Mouse (Mus musculus) midbrain, postnatal 0 days (tissue): ENCODE measurements at regions not wholly inside any gene's neighbourhood (a gene's known extent, or its start where the extent isn't known, plus 50 kb on each side); places are given as distances from the start of the nearest gene placed in this dataset.

ENCODE experiments used
- ATAC-seq: fragments of 200-750 bp; cut with Nextera tagmentation; 2 replicates; pipeline ENCODE4 v1.8.0; 2017; ENCODE audit warnings: moderate number of reproducible peaks, mild to moderate bottlenecking, moderate TSS enrichment, moderate library complexity; ENCODE audit not compliant: low FRiP score
- DNase-seq: peaks from one replicate; pipeline ENCODE4 v3.0.0-alpha.2; 2015; ENCODE audit warnings: low spot score
- H3K27ac ChIP-seq: fragments of 300-500 bp; sonication (generic); 2 replicates; pipeline ENCODE4 v1.5.1; 2014; ENCODE audit warnings: low read depth, mild to moderate bottlenecking, low read length, mixed read lengths
- H3K27me3 ChIP-seq: fragments of 300-500 bp; sonication (generic); 2 replicates; pipeline ENCODE4 v1.6.1; 2014; ENCODE audit warnings: low read length, control low read depth, mixed read lengths; ENCODE audit not compliant: insufficient read depth
- H3K36me3 ChIP-seq: fragments of 300-500 bp; sonication (generic); 2 replicates; pipeline ENCODE4 v1.6.1; 2014; ENCODE audit warnings: low read length, control low read depth, mixed read lengths; ENCODE audit not compliant: insufficient read depth
- H3K4me1 ChIP-seq: fragments of 300-500 bp; sonication (generic); 2 replicates; pipeline ENCODE4 v1.6.1; 2014; ENCODE audit warnings: mild to moderate bottlenecking, control low read depth, antibody characterized with exemption, low read length, mixed read lengths; ENCODE audit not compliant: insufficient read depth
- H3K4me2 ChIP-seq: fragments of 300-500 bp; sonication (generic); 2 replicates; pipeline ENCODE4 v1.6.1; 2014; ENCODE audit warnings: low read depth, mild to moderate bottlenecking, low read length, mixed read lengths; ENCODE audit not compliant: poor library complexity, severe bottlenecking
- H3K4me3 ChIP-seq: fragments of 300-500 bp; sonication (generic); 2 replicates; pipeline ENCODE4 v1.5.1; 2014; ENCODE audit warnings: low read depth, mild to moderate bottlenecking, low read length, moderate library complexity
- H3K9ac ChIP-seq: fragments of 300-500 bp; sonication (generic); replicated peaks from 2 replicates; pipeline ENCODE4 v1.6.1; 2014; ENCODE audit warnings: mild to moderate bottlenecking, low read length, moderate library complexity, mixed read lengths; ENCODE audit not compliant: poor library complexity, severe bottlenecking
- H3K9me3 ChIP-seq: fragments of 300-500 bp; sonication (generic); 2 replicates; pipeline ENCODE4 v1.6.1; 2016; ENCODE audit warnings: low read length, control low read depth
- CTCF ChIP-seq: IDR thresholded peaks from 2 replicates; pipeline ENCODE4 v1.5.1; 2016; ENCODE audit warnings: antibody characterized with exemption, mild to moderate bottlenecking
- WGBS: fragments of 180-500 bp; shearing (Covaris S2); extraction: QIAGEN DNeasy Blood & Tissue Kit; methylation state at CpG from one replicate; pipeline ENCODE4 v1.1.7; 2014; 5-methylcytosine and 5-hydroxymethylcytosine counted together

GRCm38 (mm10) chr1:36015210-36015609 is 53.0 kb upstream of the Hs6st1 start:
- no peak for TF ChIP-seq CTCF
- Histone ChIP-seq H3K36me3 (no peaks in the 10 kb centered on the region), H3K9me3 (no peaks in the 10 kb centered on the region)

GRCm38 (mm10) chr1:36016566-36016965 is 51.6 kb upstream of the Hs6st1 start:
- Histone ChIP-seq H3K9ac (no peak overlapping the region), H3K4me1 (no peaks in the 10 kb centered on the region), H3K27me3 (no peaks in the 10 kb centered on the region), H3K9me3 (no peaks in the 10 kb centered on the region), H3K4me2 (no peak overlapping the region), H3K36me3 (no peaks in the 10 kb centered on the region), H3K27ac (no peak overlapping the region), H3K4me3 (no peak overlapping the region)
- TF ChIP-seq CTCF, result no peak
- ATAC-seq, result no peak
- WGBS, result 36% methylated on average over 4 of the region's 4 CpGs
- DNase-seq, result no peak

More at GRCm38 (mm10) chr1:36015210-36015609, 53.0 kb upstream of the Hs6st1 start:
- WGBS, result 92% methylated on average over 5 of the region's 5 CpGs
- no peak overlapping the region for H3K4me3 ChIP-seq
- no peak overlapping the region for H3K27ac ChIP-seq
- ATAC-seq (no peak), DNase-seq (no peak)
- H3K4me1 ChIP-seq, result no peaks in the 10 kb centered on the region
- H3K4me2 ChIP-seq, result no peak overlapping the region
- H3K9ac ChIP-seq, result no peak overlapping the region
- H3K27me3 ChIP-seq, result no peaks in the 10 kb centered on the region

- no peak for ATAC-seq
- Histone ChIP-seq H3K4me1 (no peaks in the 10 kb centered on the region), H3K9me3 (no peaks in the 10 kb centered on the region), H3K4me3 (no peak overlapping the region), H3K36me3 (no peaks in the 10 kb centered on the region), H3K27ac (no peak overlapping the region), H3K27me3 (no peaks in the 10 kb centered on the region), H3K9ac (no peak overlapping the region), H3K4me2 (no peak overlapping the region)
- no peak for DNase-seq
- TF ChIP-seq CTCF, result no peak
- 24% methylated on average over 7 of the region's 7 CpGs for WGBS
Measured at GRCm38 (mm10) chr1:36017061-36017461, 51.1 kb upstream of the Hs6st1 start.

GRCm38 (mm10) chr1:36017656-36018055 is 50.5 kb upstream of the Hs6st1 start:
- no peaks in the 10 kb centered on the region for H3K27me3 ChIP-seq
- no peak overlapping the region for H3K4me2 ChIP-seq

More at GRCm38 (mm10) chr1:36017656-36018055, 50.5 kb upstream of the Hs6st1 start:
- H3K36me3 ChIP-seq, result no peaks in the 10 kb centered on the region
- ATAC-seq (no peak), DNase-seq (no peak)
- no peak for TF ChIP-seq CTCF
- no peak overlapping the region for H3K9ac ChIP-seq
- H3K9me3 ChIP-seq, result no peaks in the 10 kb centered on the region
- H3K4me1 ChIP-seq, result no peaks in the 10 kb centered on the region
- H3K27ac ChIP-seq, result no peak overlapping the region
- no peak overlapping the region for H3K4me3 ChIP-seq
- WGBS, result 56% methylated on average over 3 of the region's 3 CpGs
